Mouse (Mus musculus): ENCODE data around the gene 1700001J03Rik.
"Not testable (repeated sequence)": the region's sequence is repeated elsewhere in the genome, so short reads cannot be mapped to it uniquely, and the experiment has no call there.

1700001J03Rik gene

GRCm38 (mm10) chr5:146188144-146188543 is 3.0 kb upstream of the 1700001J03Rik start:
- DNase-seq (ENCODE audit: low spot score): no peak

- DNase-seq (ENCODE audit: low spot score): not testable (repeated sequence)
Measured at GRCm38 (mm10) chr5:146187441-146187840, 2.3 kb upstream of the 1700001J03Rik start.

- not testable (repeated sequence) for DNase-seq (ENCODE audit: low spot score)
Measured at GRCm38 (mm10) chr5:146172744-146173143, 12.4 kb downstream of the 1700001J03Rik start.

GRCm38 (mm10) chr5:146170621-146171020 is 14.5 kb downstream of the 1700001J03Rik start, which contains the start of gene Gm6309:
Gm6309 (minus strand) TSS chr5:146170721.
- not testable (repeated sequence) for DNase-seq (ENCODE audit: low spot score)

GRCm38 (mm10) chr5:146160439-146160838 is 24.7 kb downstream of the 1700001J03Rik start, which contains the start of gene Gm5565:
Gm5565 (minus strand) TSS chr5:146160539.
- not testable (repeated sequence) for DNase-seq (ENCODE audit: low spot score)

GRCm38 (mm10) chr5:146158326-146158725 is 26.8 kb downstream of the 1700001J03Rik start:
- DNase-seq (ENCODE audit: low spot score): not testable (repeated sequence)

GRCm38 (mm10) chr5:146150454-146150853 is 34.6 kb downstream of the 1700001J03Rik start:
- DNase-seq (ENCODE audit: low spot score): no peak

GRCm38 (mm10) chr5:146147903-146148302 is 37.2 kb downstream of the 1700001J03Rik start:
- DNase-seq (ENCODE audit: low spot score): no peak

All from MN1 (cell line).